Mouse (Mus musculus): Measurements from ENCODE around the gene Bahcc1. TPM values are rescaled to one million over a fixed set of nuclear protein-coding genes. Genes with fewer than 3 reads are reported as not detected.

The Bahcc1 gene
- polyA plus RNA-seq, 1 experiment from 2014 or later = 4.6 TPM

- peak; percentile 37 for DNase-seq (ENCODE audit: low spot score)
Observed at GRCm38 (mm10) chr11:120293714-120294113, 61.0 kb downstream of the Bahcc1 start.

- DNase-seq (ENCODE audit: low spot score) = no peak
Observed at GRCm38 (mm10) chr11:120296305-120297144, 63.8 kb downstream of the Bahcc1 start.

GRCm38 (mm10) chr11:120297767-120298166 lies 65.0 kb downstream of the Bahcc1 start:
- no peak for DNase-seq (ENCODE audit: low spot score)

DNA sequence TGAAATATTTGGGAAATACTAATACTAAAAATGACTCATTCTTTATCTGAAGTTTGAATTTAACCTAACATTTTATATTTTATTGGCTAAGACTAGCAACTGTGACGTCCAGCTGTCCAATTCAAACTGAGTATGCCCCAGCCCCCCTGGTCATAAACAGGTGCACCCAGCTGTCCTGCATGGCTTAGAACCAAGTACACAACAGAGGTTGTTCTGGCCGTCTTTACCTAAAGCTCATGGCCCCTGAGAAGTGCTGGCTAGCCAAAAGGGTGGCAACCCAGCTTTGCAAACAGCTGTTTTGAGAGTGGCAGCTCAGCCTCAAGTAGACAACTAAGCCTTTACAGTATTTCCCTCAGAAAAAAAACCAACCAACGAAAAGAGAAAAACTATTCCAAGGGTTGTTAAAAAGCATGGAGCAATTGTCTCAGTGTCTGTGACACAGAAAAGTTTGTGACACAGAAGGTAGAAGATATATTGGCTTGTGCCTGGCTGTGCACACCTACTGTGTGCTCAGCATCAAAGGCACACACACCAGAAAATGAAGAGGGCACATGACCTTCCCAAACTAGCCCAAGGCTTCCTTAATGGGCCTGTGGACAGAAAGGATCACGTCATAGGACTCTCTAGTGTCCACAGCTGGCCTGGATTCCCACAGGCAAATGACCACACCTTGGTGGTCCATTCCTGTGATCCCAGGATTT lies 65.8 kb downstream of the Bahcc1 start:
- no peak for DNase-seq (ENCODE audit: low spot score)

DNA sequence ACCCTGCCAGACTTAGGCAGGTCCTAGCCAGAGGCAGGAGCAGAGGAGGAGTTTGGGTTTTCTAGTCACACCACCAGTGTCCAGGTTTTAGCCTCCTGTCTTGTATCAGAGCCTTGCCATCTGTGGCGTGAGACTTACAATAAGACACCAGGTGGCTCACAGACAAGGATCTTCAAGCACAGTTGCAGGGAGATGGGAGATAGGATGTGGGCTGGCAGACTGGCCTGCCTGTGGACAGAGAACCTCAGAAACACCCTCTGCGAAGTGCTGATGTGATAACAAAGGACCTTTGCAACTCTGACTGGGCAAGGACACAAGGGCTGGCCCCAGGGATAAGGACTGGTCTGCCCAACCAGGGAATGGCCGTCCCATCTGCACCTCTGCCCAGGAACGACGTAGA lies 66.7 kb downstream of the Bahcc1 start:
- DNase-seq (ENCODE audit: low spot score) = no peak

DNA sequence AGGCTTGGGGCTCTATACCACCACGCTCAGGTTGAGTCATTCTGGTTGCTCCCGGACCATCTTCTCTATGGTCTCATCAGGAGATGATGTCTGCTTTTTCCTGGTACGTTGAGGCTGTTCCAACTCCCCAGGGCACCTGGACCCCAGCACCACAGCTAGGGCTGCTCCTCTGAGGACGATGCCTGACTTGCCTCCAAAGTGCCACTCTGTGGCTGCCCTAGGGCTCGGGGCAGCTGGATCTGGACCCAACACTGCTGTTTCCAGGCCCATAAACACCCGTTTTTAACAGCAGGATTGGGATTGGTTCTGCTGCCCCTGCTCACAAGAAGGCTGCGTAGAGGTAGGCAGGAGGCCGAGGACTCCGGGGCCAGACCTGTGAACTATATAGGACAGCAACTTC lies 70.4 kb downstream of the Bahcc1 start:
- no peak for DNase-seq (ENCODE audit: low spot score)

DNA sequence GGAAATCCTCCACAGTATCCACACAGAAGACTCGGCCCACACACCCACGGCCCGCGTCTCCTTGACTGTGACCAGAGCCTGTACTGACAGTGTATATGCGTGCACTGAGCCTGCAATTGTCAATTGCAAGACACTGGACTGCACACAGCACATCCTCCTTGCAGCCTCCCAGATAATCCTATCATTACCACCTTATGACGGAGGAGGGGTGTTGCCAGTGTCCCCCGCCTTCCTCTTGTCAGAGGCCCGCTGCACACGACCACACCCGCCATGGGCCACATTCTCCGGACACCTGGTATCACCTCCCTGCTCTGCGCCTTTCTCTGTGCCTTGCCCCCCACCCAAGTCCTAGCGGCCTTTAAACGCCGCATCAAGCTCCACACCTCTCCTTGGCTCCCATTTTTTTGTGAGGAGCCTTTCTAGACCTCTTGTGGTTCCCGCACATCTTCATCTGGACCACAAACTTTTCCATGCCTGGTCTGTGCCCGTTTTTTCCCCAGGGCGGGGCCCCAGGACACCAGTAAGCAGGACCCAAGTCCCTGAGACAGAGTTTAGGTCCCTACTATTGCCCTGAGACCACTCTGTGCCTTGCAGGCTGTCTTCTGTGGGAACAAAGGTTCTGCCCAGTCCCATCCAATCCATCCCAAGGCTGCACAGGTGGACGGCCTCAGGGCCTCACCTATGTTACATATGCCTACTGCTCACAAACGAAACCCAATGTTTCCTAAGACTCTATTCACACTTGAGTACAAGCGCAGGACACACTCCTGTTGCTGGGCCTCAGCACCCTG lies 71.0 kb downstream of the Bahcc1 start:
- DNase-seq (ENCODE audit: low spot score) = no peak

DNA sequence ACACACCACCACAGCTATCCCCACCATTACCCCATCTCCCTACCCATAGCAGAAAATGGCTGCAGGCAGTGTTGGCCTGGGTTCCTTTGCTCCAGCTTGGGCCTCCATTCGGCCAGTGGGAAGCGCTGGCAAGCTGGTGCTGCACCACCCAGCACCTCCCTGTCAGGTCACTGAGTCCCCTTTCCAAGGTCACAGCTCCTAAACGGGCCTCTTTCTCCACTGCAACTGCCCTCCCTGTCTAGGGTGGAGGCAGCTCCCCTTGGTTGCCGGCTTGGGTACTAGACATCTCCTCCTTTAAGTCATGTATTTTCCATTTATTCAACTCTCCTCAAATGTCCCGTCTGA lies 71.6 kb downstream of the Bahcc1 start:
- DNase-seq (ENCODE audit: low spot score) = no peak

GRCm38 (mm10) chr11:120304886-120305534 lies 72.3 kb downstream of the Bahcc1 start:
- peak; percentile 97 for DNase-seq (ENCODE audit: low spot score)

GRCm38 (mm10) chr11:120305535-120306365 lies 73.0 kb downstream of the Bahcc1 start:
- DNase-seq (ENCODE audit: low spot score) = no peak

DNA sequence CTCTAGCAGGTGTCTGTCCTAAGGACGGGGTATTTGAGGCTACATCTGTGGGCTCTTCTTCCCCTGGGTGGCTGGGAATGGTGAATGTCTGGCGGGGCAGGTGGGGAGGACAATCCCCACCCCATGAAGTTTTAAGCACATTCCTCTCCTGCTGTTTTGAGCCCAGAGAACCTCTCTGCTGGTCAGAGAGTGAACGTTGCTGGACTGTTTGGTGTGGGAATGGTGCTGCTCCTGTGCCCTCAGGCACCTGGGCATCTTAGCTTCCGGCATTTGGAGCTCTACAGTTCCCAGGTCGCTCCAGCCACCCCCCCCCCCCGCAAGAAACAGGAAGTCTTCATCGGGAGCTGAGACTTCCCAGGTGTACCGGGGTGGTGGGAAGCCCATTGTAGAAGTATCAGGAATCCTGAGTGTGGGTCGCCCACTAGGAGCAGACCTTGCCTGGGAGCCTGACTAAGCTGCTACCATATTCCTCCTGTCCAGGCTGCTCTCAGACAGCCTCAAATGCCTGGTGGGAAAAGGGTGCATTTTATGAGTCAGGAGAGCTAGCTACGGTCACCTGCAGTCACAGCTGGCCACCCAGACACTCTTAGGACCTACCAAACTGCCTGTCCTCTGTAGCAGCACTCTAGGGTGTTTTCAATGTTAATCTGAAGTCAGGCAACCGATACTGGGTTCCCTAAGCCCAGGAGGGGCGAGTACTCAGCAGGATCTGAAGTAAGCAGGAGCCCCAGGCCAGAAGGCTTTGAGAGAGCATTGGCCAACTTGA lies 73.8 kb downstream of the Bahcc1 start:
- no peak for DNase-seq (ENCODE audit: low spot score)

GRCm38 (mm10) chr11:120307132-120307413 lies 74.3 kb downstream of the Bahcc1 start:
- DNase-seq (ENCODE audit: low spot score) = no peak

GRCm38 (mm10) chr11:120307566-120308430 lies 75.1 kb downstream of the Bahcc1 start:
- DNase-seq (ENCODE audit: low spot score) = peak; percentile 86

- no peak for DNase-seq (ENCODE audit: low spot score)
Observed at GRCm38 (mm10) chr11:120308441-120309320, 75.9 kb downstream of the Bahcc1 start.

DNA sequence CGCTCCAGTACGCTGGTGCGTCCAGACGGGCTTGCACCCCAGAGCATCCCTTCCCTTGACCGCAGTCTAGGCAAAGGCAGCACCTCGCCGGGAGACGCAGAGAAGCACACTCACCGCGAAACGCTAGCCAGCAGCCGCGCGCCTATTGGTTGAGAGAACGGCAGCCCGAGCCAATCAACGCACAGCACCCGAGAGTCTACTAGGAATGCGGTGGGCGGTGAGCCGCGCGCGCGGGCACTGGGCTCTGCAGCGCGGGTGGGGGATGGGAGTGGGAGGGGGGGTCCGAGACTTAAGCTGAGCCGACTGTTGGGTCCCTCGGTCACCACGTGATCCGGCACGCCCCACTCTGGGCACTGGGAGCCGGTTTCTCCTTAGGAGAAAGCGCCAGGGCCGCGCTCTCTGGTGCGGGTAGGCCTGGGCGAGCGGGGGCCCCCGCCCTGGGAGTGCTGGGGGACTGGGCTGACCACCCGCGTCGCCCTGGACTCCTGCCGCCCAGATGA lies 78.1 kb downstream of the Bahcc1 start:
- peak; percentile 91 for DNase-seq (ENCODE audit: low spot score)

- DNase-seq (ENCODE audit: low spot score) = no peak
Observed at GRCm38 (mm10) chr11:120311561-120311960, 78.8 kb downstream of the Bahcc1 start.

DNA sequence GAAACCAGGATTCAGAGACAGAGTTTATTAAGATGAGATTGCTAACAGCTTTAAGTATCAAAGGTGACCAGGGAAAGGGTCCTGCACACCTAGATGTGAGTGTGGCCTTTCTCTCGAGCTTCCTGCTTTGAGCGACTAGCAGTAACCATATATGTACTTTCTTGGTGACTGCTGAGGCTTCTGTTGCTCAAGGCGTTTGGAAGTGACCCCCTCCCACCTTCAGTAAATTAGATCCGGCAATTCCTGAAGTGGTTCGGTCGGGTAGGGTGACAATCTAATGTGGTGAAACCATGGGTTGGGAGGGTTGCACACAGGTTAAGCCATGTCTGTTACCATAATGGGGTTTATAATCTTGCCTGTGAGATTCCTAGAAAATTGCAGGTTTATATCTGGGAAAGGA lies 79.3 kb downstream of the Bahcc1 start:
- DNase-seq (ENCODE audit: low spot score) = no peak
